Mouse (Mus musculus) embryonic facial prominence, embryonic 12.5 days (tissue): Measurements from ENCODE around the gene Tapt1. TPM values are rescaled to one million over a fixed set of nuclear protein-coding genes. Genes with fewer than 3 reads are reported as not detected.

ENCODE experiments used
- ATAC-seq: fragments of 200-750 bp; cut with Nextera tagmentation; 2 replicates; pipeline ENCODE4 v1.8.0; 2017; ENCODE audit not compliant: insufficient number of reproducible peaks, insufficient read depth, low FRiP score, low TSS enrichment
- H3K27ac ChIP-seq: fragments of 300-500 bp; sonication (generic); 2 replicates; pipeline ENCODE4 v1.5.1; 2016; ENCODE audit warnings: mild to moderate bottlenecking
- H3K27me3 ChIP-seq: fragments of 300-500 bp; sonication (generic); 2 replicates; pipeline ENCODE4 v1.6.1; 2016; ENCODE audit warnings: mild to moderate bottlenecking, moderate library complexity
- H3K36me3 ChIP-seq: fragments of 300-500 bp; sonication (generic); 2 replicates; pipeline ENCODE4 v1.6.1; 2016; ENCODE audit warnings: mild to moderate bottlenecking
- H3K4me1 ChIP-seq: fragments of 300-500 bp; sonication (generic); 2 replicates; pipeline ENCODE4 v1.6.1; 2016
- H3K4me2 ChIP-seq: fragments of 300-500 bp; sonication (generic); replicated peaks from 2 replicates; pipeline ENCODE4 v1.6.1; 2016; ENCODE audit warnings: mild to moderate bottlenecking, moderate library complexity
- H3K4me3 ChIP-seq: fragments of 300-500 bp; sonication (generic); 2 replicates; pipeline ENCODE4 v1.5.1; 2016; ENCODE audit warnings: mild to moderate bottlenecking
- H3K9ac ChIP-seq: fragments of 300-500 bp; sonication (generic); 2 replicates; pipeline ENCODE4 v1.6.1; 2016; ENCODE audit warnings: mild to moderate bottlenecking, moderate library complexity
- H3K9me3 ChIP-seq: fragments of 300-500 bp; sonication (generic); 2 replicates; pipeline ENCODE4 v1.6.1; 2016; ENCODE audit warnings: mild to moderate bottlenecking, moderate library complexity
- WGBS: fragments of 180-500 bp; shearing (Covaris S2); methylation state at CpG from one replicate; pipeline ENCODE4 v1.1.7; 2016; 5-methylcytosine and 5-hydroxymethylcytosine counted together
- polyA plus RNA-seq: library from polyadenylated mRNA; unstranded; fragments of >200 nt; fragmentation: Nextera tagmentation; extraction: Ambion mirVana; gene quantifications from 2 replicates; pipeline ENCODE4 v1.2.1, GENCODE M21; 2016

The Tapt1 gene
- polyA plus RNA-seq, 1 experiment from 2014 or later: 40.5 TPM

- Histone ChIP-seq H3K9ac (no peak overlapping the region), H3K4me2 (no peak overlapping the region), H3K9me3 (no peaks in the 10 kb centered on the region), H3K36me3 (no peaks in the 10 kb centered on the region), H3K27ac (no peak overlapping the region), H3K4me1 (peaks cover 28% of the 10 kb centered on the region; the same call in 1 of the 2 replicates), H3K27me3 (no peaks in the 10 kb centered on the region), H3K4me3 (no peak overlapping the region)
- ATAC-seq: no peak
- WGBS: 52% methylated on average over 1 of the region's 1 CpGs
Measured at GRCm38 (mm10) chr5:44228323-44228722, 1.9 kb upstream of the Tapt1 start.

- no peak for ATAC-seq
- 8% methylated on average over 6 of the region's 6 CpGs for WGBS
- H3K4me1 ChIP-seq: peaks cover 28% of the 10 kb centered on the region; the same call in 1 of the 2 replicates
- peak overlapping the region; percentile 95 for H3K9ac ChIP-seq
- no peaks in the 10 kb centered on the region for H3K27me3 ChIP-seq
- peak overlapping the region; percentile 70 for H3K4me2 ChIP-seq
- H3K36me3 ChIP-seq: no peaks in the 10 kb centered on the region
- peak overlapping the region; percentile 87; the same call in 1 of the 2 replicates for H3K27ac ChIP-seq
- peak overlapping the region; percentile 87 for H3K4me3 ChIP-seq
- H3K9me3 ChIP-seq: no peaks in the 10 kb centered on the region
Measured at GRCm38 (mm10) chr5:44227462-44227840, 1.0 kb upstream of the Tapt1 start.

- no peak; the same call in none of the 2 replicates for ATAC-seq
- no peaks in the 10 kb centered on the region for H3K9me3 ChIP-seq
- H3K27me3 ChIP-seq: no peaks in the 10 kb centered on the region
- H3K36me3 ChIP-seq: no peaks in the 10 kb centered on the region
- peaks cover 28% of the 10 kb centered on the region; the same call in 1 of the 2 replicates for H3K4me1 ChIP-seq
- under 1% methylated on average over 44 of the region's 72 CpGs for WGBS
- H3K9ac ChIP-seq: peak overlapping the region; percentile 95
- H3K27ac ChIP-seq: peak overlapping the region; percentile 87
- H3K4me3 ChIP-seq: peak overlapping the region; percentile 87
- peak overlapping the region; percentile 60 for H3K4me2 ChIP-seq
Measured at GRCm38 (mm10) chr5:44225911-44226520, 410 bp downstream of the Tapt1 start.

- no peaks in the 10 kb centered on the region for H3K27me3 ChIP-seq
- ATAC-seq: no peak
- H3K4me3 ChIP-seq: peak overlapping the region; percentile 87
- H3K4me1 ChIP-seq: peaks cover 28% of the 10 kb centered on the region; the same call in 1 of the 2 replicates
- no peak overlapping the region for H3K27ac ChIP-seq
- peak overlapping the region; percentile 60 for H3K4me2 ChIP-seq
- no peaks in the 10 kb centered on the region for H3K9me3 ChIP-seq
- 75% methylated on average over 4 of the region's 4 CpGs for WGBS
- no peaks in the 10 kb centered on the region for H3K36me3 ChIP-seq
- peak overlapping the region; percentile 95 for H3K9ac ChIP-seq
Measured at GRCm38 (mm10) chr5:44224916-44225600, 1.4 kb downstream of the Tapt1 start.

GRCm38 (mm10) chr5:44224251-44224650 lies 2.2 kb downstream of the Tapt1 start:
- no peaks in the 10 kb centered on the region for H3K36me3 ChIP-seq
- no peaks in the 10 kb centered on the region for H3K9me3 ChIP-seq
- H3K4me3 ChIP-seq: no peak overlapping the region
- no peak for ATAC-seq
- 33% methylated on average over 6 of the region's 6 CpGs for WGBS
- peaks cover 28% of the 10 kb centered on the region; the same call in 1 of the 2 replicates for H3K4me1 ChIP-seq
- H3K27ac ChIP-seq: no peak overlapping the region
- no peaks in the 10 kb centered on the region for H3K27me3 ChIP-seq
- no peak overlapping the region for H3K9ac ChIP-seq
- peak overlapping the region; percentile 60 for H3K4me2 ChIP-seq

GRCm38 (mm10) chr5:44223341-44223881 lies 3.0 kb downstream of the Tapt1 start:
- no peak for ATAC-seq
- 87% methylated on average over 16 of the region's 16 CpGs for WGBS

GRCm38 (mm10) chr5:44220430-44220829 lies 6.0 kb downstream of the Tapt1 start:
- Histone ChIP-seq H3K4me1 (peaks cover 18% of the 10 kb centered on the region; the same call in 1 of the 2 replicates), H3K4me2 (no peak overlapping the region), H3K4me3 (no peak overlapping the region), H3K27me3 (no peaks in the 10 kb centered on the region), H3K9ac (no peak overlapping the region), H3K9me3 (no peaks in the 10 kb centered on the region), H3K36me3 (no peaks in the 10 kb centered on the region), H3K27ac (no peak overlapping the region)
- 63% methylated on average over 7 of the region's 7 CpGs for WGBS
- ATAC-seq: no peak

More at GRCm38 (mm10) chr5:44223341-44223881, 3.0 kb downstream of the Tapt1 start:
- no peaks in the 10 kb centered on the region for H3K9me3 ChIP-seq
- H3K4me2 ChIP-seq: no peak overlapping the region
- H3K27ac ChIP-seq: no peak overlapping the region
- H3K4me1 ChIP-seq: peaks cover 24% of the 10 kb centered on the region; the same call in 1 of the 2 replicates
- no peak overlapping the region for H3K9ac ChIP-seq
- H3K27me3 ChIP-seq: no peaks in the 10 kb centered on the region
- H3K36me3 ChIP-seq: no peaks in the 10 kb centered on the region
- H3K4me3 ChIP-seq: no peak overlapping the region

- WGBS: 46% methylated on average over 4 of the region's 4 CpGs
- H3K4me1 ChIP-seq: peaks cover 13% of the 10 kb centered on the region; the same call in 1 of the 2 replicates
- no peak overlapping the region for H3K4me2 ChIP-seq
- H3K27me3 ChIP-seq: no peaks in the 10 kb centered on the region
- no peak for ATAC-seq
- no peaks in the 10 kb centered on the region for H3K9me3 ChIP-seq
- no peaks in the 10 kb centered on the region for H3K36me3 ChIP-seq
- H3K4me3 ChIP-seq: no peak overlapping the region
- no peak overlapping the region for H3K9ac ChIP-seq
- no peak overlapping the region for H3K27ac ChIP-seq
Measured at GRCm38 (mm10) chr5:44219871-44220270, 6.6 kb downstream of the Tapt1 start.

- Histone ChIP-seq H3K36me3 (no peaks in the 10 kb centered on the region), H3K4me1 (peaks cover 4% of the 10 kb centered on the region; the same call in 1 of the 2 replicates), H3K4me3 (no peak overlapping the region), H3K9ac (no peak overlapping the region), H3K4me2 (no peak overlapping the region), H3K27ac (no peak overlapping the region), H3K27me3 (no peaks in the 10 kb centered on the region), H3K9me3 (no peaks in the 10 kb centered on the region)
- no peak for ATAC-seq
- 81% methylated on average over 4 of the region's 4 CpGs for WGBS
Measured at GRCm38 (mm10) chr5:44218483-44218882, 7.9 kb downstream of the Tapt1 start.

GRCm38 (mm10) chr5:44217685-44218041 lies 8.8 kb downstream of the Tapt1 start:
- 0 out of 2 replicates have a peak, but pooled peaks have one; percentile 47 for ATAC-seq
- Histone ChIP-seq H3K9ac (no peak overlapping the region), H3K27ac (peak overlapping the region; percentile 81; the same call in 1 of the 2 replicates), H3K4me1 (peaks cover 4% of the 10 kb centered on the region; the same call in 1 of the 2 replicates), H3K27me3 (no peaks in the 10 kb centered on the region), H3K4me3 (no peak overlapping the region), H3K9me3 (no peaks in the 10 kb centered on the region), H3K4me2 (peak overlapping the region; percentile 15; the same call in 1 of the 2 replicates), H3K36me3 (no peaks in the 10 kb centered on the region)
- 36% methylated on average over 5 of the region's 5 CpGs for WGBS

GRCm38 (mm10) chr5:44217041-44217684 lies 9.3 kb downstream of the Tapt1 start:
- peak overlapping the region; percentile 81 for H3K27ac ChIP-seq
- 43% methylated on average over 8 of the region's 8 CpGs for WGBS
- no peak overlapping the region for H3K9ac ChIP-seq
- peak overlapping the region; percentile 15; the same call in 1 of the 2 replicates for H3K4me2 ChIP-seq
- H3K4me3 ChIP-seq: no peak overlapping the region
- peaks cover 4% of the 10 kb centered on the region; the same call in 1 of the 2 replicates for H3K4me1 ChIP-seq
- no peaks in the 10 kb centered on the region for H3K27me3 ChIP-seq
- ATAC-seq: peak; percentile 79
- no peaks in the 10 kb centered on the region for H3K36me3 ChIP-seq
- H3K9me3 ChIP-seq: no peaks in the 10 kb centered on the region
